Mouse (Mus musculus): ENCODE measurements at regions not wholly inside any gene's neighbourhood (a gene's known extent, or its start where the extent isn't known, plus 50 kb on each side); places are given as distances from the start of the nearest gene placed in this dataset.

GRCm38 (mm10) chr1:138371474-138371873 lies 97.9 kb downstream of the Atp6v1g3 start:
- no peaks in the 10 kb centered on the region for H3K9me3 ChIP-seq (ENCODE audit: control insufficient read depth, insufficient read depth, low read depth, low read length)
- in situ Hi-C loops (cut with MboI; ENCODE audit: low sequenced_read_pairs in 2 of 2, unreplicated experiment in 2 of 2) = no loop called here
- no peak overlapping the region for H3K27ac ChIP-seq (ENCODE audit: insufficient read depth, low read depth, low read length, poor library complexity, severe bottlenecking)
- TF ChIP-seq HCFC1 (IDR thresholded peaks at IDR 0.05; ENCODE audit: borderline replicate concordance, insufficient read depth, low read length) (no peak), ZNF384 (IDR thresholded peaks at IDR 0.05; ENCODE audit: low read depth, low read length) (no peak), MAFK (IDR thresholded peaks at IDR 0.05; ENCODE audit: insufficient read depth, low read depth, low read length) (no peak), CHD2 (IDR thresholded peaks at IDR 0.05; ENCODE audit: low read depth, low read length) (no peak), ZC3H11A (IDR thresholded peaks at IDR 0.05; ENCODE audit: borderline replicate concordance, low read depth, low read length) (no peak)
- no peaks in the 10 kb centered on the region for H3K36me3 ChIP-seq (ENCODE audit: control insufficient read depth, insufficient read depth, low read length, poor library complexity, severe bottlenecking)
- DNase-seq (ENCODE audit: low read depth, low spot score) = no peak
- H3K9ac ChIP-seq (ENCODE audit: insufficient read depth, low read depth, low read length, poor library complexity, severe bottlenecking) = no peak overlapping the region
- no peak overlapping the region for H3K4me3 ChIP-seq (ENCODE audit: insufficient read depth in 1 of 2, low read depth in 1 of 2, low read length in 2 of 2, poor library complexity in 1 of 2, severe bottlenecking in 1 of 2)
- H3K4me1 ChIP-seq (ENCODE audit: control insufficient read depth in 2 of 2, insufficient read depth in 2 of 2, low read length in 2 of 2, poor library complexity in 1 of 2) = no peaks in the 10 kb centered on the region

DNA sequence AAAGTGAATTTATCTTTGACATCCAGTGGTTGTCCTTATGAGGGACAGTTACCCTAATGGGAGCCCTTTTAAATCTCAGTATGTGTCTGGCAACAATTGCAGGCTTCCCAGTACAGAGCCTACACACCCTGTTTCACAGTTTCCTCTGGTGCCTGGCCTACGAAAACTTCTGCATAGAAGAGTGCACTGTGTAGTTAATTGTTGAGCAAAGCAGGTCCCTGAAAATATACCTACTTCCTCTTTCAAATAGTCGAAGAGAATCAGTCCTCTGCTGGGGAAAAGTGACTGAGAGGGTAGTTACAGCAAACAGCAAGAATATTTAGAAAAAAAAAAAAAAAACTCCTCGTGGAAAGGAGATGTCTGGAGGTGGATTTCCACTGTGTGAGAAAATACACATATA lies 110.6 kb downstream of the Atp6v1g3 start:
- H3K4me1 ChIP-seq (ENCODE audit: control insufficient read depth in 2 of 2, insufficient read depth in 2 of 2, low read length in 2 of 2, poor library complexity in 1 of 2) = no peaks in the 10 kb centered on the region
- no peaks in the 10 kb centered on the region for H3K36me3 ChIP-seq (ENCODE audit: control insufficient read depth, insufficient read depth, low read length, poor library complexity, severe bottlenecking)
- no peak for DNase-seq (ENCODE audit: low read depth, low spot score)
- TF ChIP-seq HCFC1 (IDR thresholded peaks at IDR 0.05; ENCODE audit: borderline replicate concordance, insufficient read depth, low read length) (no peak), MAFK (IDR thresholded peaks at IDR 0.05; ENCODE audit: insufficient read depth, low read depth, low read length) (no peak), ZC3H11A (IDR thresholded peaks at IDR 0.05; ENCODE audit: borderline replicate concordance, low read depth, low read length) (no peak), ZNF384 (IDR thresholded peaks at IDR 0.05; ENCODE audit: low read depth, low read length) (no peak), CHD2 (IDR thresholded peaks at IDR 0.05; ENCODE audit: low read depth, low read length) (no peak)
- H3K9me3 ChIP-seq (ENCODE audit: control insufficient read depth, insufficient read depth, low read depth, low read length) = no peaks in the 10 kb centered on the region
- no peak overlapping the region for H3K27ac ChIP-seq (ENCODE audit: insufficient read depth, low read depth, low read length, poor library complexity, severe bottlenecking)
- H3K4me3 ChIP-seq (ENCODE audit: insufficient read depth in 1 of 2, low read depth in 1 of 2, low read length in 2 of 2, poor library complexity in 1 of 2, severe bottlenecking in 1 of 2) = no peak overlapping the region
- in situ Hi-C loops (cut with MboI; ENCODE audit: low sequenced_read_pairs in 2 of 2, unreplicated experiment in 2 of 2) = no loop called here
- no peak overlapping the region for H3K9ac ChIP-seq (ENCODE audit: insufficient read depth, low read depth, low read length, poor library complexity, severe bottlenecking)

DNA sequence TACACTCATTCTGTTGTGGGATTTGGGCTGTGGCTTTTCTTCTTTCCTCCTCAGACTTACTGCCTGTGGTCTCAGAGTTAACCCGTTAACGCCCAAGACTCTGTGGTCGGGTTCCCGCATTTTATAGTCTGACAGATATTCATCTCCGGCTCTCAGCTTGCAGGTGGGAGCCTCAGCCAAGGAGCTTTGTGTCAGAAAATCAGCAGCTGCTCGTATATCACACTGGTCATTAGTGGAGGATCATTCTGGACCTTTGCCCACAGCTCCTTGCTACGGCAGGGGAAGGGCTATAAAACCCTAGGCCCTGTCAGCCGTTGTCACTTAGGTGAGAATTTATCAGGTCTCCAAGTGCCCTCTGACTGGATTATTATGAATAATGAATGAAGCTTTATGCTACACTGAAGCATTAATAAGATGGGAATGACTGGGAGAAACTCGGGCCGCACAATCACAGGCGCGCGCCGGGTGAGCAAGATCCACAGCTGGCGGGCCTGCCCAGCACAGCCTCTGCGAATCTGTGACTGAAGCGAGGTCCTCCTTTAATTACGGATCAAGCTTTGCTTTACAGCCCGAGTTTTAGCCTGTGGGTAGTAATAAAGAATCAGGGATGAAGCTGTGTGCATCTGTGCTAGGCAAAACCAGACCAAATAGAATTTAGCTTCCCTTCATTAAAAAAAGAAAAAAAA lies 111.8 kb downstream of the Atp6v1g3 start:
- no peaks in the 10 kb centered on the region for H3K4me1 ChIP-seq (ENCODE audit: control insufficient read depth in 2 of 2, insufficient read depth in 2 of 2, low read length in 2 of 2, poor library complexity in 1 of 2)
- no peak overlapping the region for H3K9ac ChIP-seq (ENCODE audit: insufficient read depth, low read depth, low read length, poor library complexity, severe bottlenecking)
- no peak for DNase-seq (ENCODE audit: low read depth, low spot score)
- TF ChIP-seq HCFC1 (IDR thresholded peaks at IDR 0.05; ENCODE audit: borderline replicate concordance, insufficient read depth, low read length) (no peak), ZC3H11A (IDR thresholded peaks at IDR 0.05; ENCODE audit: borderline replicate concordance, low read depth, low read length) (0 out of 2 replicates have a peak, but pooled peaks have one; percentile 3), ZNF384 (IDR thresholded peaks at IDR 0.05; ENCODE audit: low read depth, low read length) (0 out of 2 replicates have a peak, but pooled peaks have one; percentile 9), CHD2 (IDR thresholded peaks at IDR 0.05; ENCODE audit: low read depth, low read length) (no peak), MAFK (IDR thresholded peaks at IDR 0.05; ENCODE audit: insufficient read depth, low read depth, low read length) (no peak)
- no peak overlapping the region for H3K27ac ChIP-seq (ENCODE audit: insufficient read depth, low read depth, low read length, poor library complexity, severe bottlenecking)
- in situ Hi-C loops (cut with MboI; ENCODE audit: low sequenced_read_pairs in 2 of 2, unreplicated experiment in 2 of 2) = no loop called here
- no peaks in the 10 kb centered on the region for H3K9me3 ChIP-seq (ENCODE audit: control insufficient read depth, insufficient read depth, low read depth, low read length)
- peak overlapping the region in 1 of 2 experiments; percentile 51; a peak in 2 of 4 replicates for H3K4me3 ChIP-seq (ENCODE audit: insufficient read depth in 1 of 2, low read depth in 1 of 2, low read length in 2 of 2, poor library complexity in 1 of 2, severe bottlenecking in 1 of 2)
- no peaks in the 10 kb centered on the region for H3K36me3 ChIP-seq (ENCODE audit: control insufficient read depth, insufficient read depth, low read length, poor library complexity, severe bottlenecking)

DNA sequence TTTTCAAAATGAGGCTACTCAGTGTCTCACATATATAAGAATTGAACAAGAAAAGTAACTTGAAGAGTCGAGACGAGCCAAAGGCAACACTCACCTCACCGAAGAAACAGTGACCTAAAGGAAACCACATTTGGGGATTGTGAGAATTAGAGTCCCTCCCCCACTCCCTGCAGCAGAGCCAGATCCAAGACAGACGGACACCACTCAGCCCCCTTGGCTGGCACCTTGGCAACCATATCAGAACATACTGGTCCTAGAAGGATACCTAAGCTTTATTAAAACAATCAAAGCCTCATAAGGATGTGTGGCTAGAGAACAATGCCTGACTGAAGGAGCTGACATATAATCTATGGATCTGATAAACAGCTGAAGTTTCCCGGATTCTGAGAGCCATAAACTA lies 112.5 kb downstream of the Atp6v1g3 start:
- Histone ChIP-seq H3K4me3 (ENCODE audit: insufficient read depth in 1 of 2, low read depth in 1 of 2, low read length in 2 of 2, poor library complexity in 1 of 2, severe bottlenecking in 1 of 2) (no peak overlapping the region), H3K27ac (ENCODE audit: insufficient read depth, low read depth, low read length, poor library complexity, severe bottlenecking) (no peak overlapping the region), H3K9me3 (ENCODE audit: control insufficient read depth, insufficient read depth, low read depth, low read length) (no peaks in the 10 kb centered on the region), H3K36me3 (ENCODE audit: control insufficient read depth, insufficient read depth, low read length, poor library complexity, severe bottlenecking) (no peaks in the 10 kb centered on the region), H3K4me1 (ENCODE audit: control insufficient read depth in 2 of 2, insufficient read depth in 2 of 2, low read length in 2 of 2, poor library complexity in 1 of 2) (no peaks in the 10 kb centered on the region), H3K9ac (ENCODE audit: insufficient read depth, low read depth, low read length, poor library complexity, severe bottlenecking) (no peak overlapping the region)
- in situ Hi-C loops (cut with MboI; ENCODE audit: low sequenced_read_pairs in 2 of 2, unreplicated experiment in 2 of 2) = no loop called here
- TF ChIP-seq ZC3H11A (IDR thresholded peaks at IDR 0.05; ENCODE audit: borderline replicate concordance, low read depth, low read length) = no peak
- TF ChIP-seq MAFK (IDR thresholded peaks at IDR 0.05; ENCODE audit: insufficient read depth, low read depth, low read length) = no peak
- no peak for TF ChIP-seq CHD2 (IDR thresholded peaks at IDR 0.05; ENCODE audit: low read depth, low read length)
- TF ChIP-seq ZNF384 (IDR thresholded peaks at IDR 0.05; ENCODE audit: low read depth, low read length) = no peak
- TF ChIP-seq HCFC1 (IDR thresholded peaks at IDR 0.05; ENCODE audit: borderline replicate concordance, insufficient read depth, low read length) = no peak
- DNase-seq (ENCODE audit: low read depth, low spot score) = no peak

Data from ES-E14 (cell line).